8 mouse cellular contexts compared by ENCODE assay signal in the genomic region with DNA sequence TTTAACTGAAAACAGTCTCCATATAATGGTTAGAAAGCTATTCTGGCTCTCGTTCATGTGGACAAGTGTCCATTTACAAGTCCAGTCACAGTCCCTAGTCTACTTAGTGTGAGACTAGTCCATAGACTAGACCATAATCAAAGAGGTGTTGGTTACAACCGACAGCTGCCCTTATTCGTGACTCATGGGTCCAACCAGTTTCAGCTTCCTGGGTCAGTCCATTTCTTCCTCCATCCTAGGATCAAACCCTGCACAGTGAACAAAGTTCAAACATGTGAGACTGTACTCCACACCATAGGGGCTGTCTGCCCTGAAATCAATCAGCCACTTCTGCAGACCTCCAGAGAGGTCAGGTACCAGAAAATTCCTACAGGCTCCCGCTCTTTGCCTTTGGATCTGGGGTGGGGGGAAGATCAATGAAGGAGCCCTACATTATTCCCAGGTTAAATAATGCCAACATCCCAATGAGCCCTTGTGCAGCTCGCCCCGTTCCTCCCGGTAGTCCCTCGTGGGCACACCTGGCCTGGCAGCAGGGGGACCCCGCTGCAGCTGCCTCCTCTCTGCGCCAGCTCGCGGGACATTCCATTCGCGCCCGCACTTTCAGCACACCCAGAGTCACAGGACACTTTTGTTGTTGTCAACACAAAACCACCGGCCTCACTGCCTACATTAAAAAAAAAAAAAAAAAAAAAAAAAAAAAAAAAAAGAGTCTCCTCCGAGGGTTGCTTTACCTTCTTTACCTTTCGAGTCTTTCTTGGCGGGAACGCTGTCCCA. TPM values are rescaled to one million over a fixed set of nuclear protein-coding genes. Genes with fewer than 3 reads are reported as not detected.
DNase-seq lines count a peak whose midpoint lies in the region; ATAC-seq and TF ChIP-seq lines count a peak whose summit lies in the region.

Dclre1a (minus strand) TSS at position 767 of the 774 bp plus-strand sequence.

- peak within 1 kb of the TSS; percentile 79 for H3K27ac ChIP-seq in ES-E14 (ENCODE audit: insufficient read depth, low read depth, low read length, poor library complexity, severe bottlenecking)
- H3K27ac ChIP-seq in forebrain, embryonic 15.5 days (replicated peaks), result peak within 1 kb of the TSS; percentile 89
- peak within 1 kb of the TSS; percentile 99 for H3K27ac ChIP-seq in hindbrain, embryonic 10.5 days
- H3K27ac ChIP-seq in lung, postnatal 0 days (ENCODE audit: low read length), result peak within 1 kb of the TSS; percentile 98

- peaks cover 10% of the 10 kb centered on the region for H3K36me3 ChIP-seq in ES-E14 (ENCODE audit: control insufficient read depth, insufficient read depth, low read length, poor library complexity, severe bottlenecking)
- peaks cover 13% of the 10 kb centered on the region for H3K36me3 ChIP-seq in forebrain, embryonic 15.5 days
- peaks cover 42% of the 10 kb centered on the region for H3K36me3 ChIP-seq in hindbrain, embryonic 10.5 days
- no peaks in the 10 kb centered on the region; the same call in 1 of the 2 replicates for H3K36me3 ChIP-seq in lung, postnatal 0 days (ENCODE audit: insufficient read depth, low read length)

- H3K27me3 ChIP-seq in forebrain, embryonic 15.5 days, result no peaks in the 10 kb centered on the region
- no peaks in the 10 kb centered on the region for H3K27me3 ChIP-seq in hindbrain, embryonic 10.5 days (ENCODE audit: insufficient read depth, poor library complexity, severe bottlenecking)
- no peaks in the 10 kb centered on the region for H3K27me3 ChIP-seq in lung, postnatal 0 days (replicated peaks; ENCODE audit: insufficient read depth, low read length)

- peak within 1 kb of the TSS; percentile 96 for H3K9ac ChIP-seq in ES-E14 (ENCODE audit: insufficient read depth, low read depth, low read length, poor library complexity, severe bottlenecking)
- H3K9ac ChIP-seq in forebrain, embryonic 15.5 days (replicated peaks), result peak within 1 kb of the TSS; percentile 83
- H3K9ac ChIP-seq in lung, postnatal 0 days (replicated peaks; ENCODE audit: low read depth), result peak within 1 kb of the TSS; percentile 93

- peak within 1 kb of the TSS; percentile 90 for H3K4me2 ChIP-seq in forebrain, embryonic 15.5 days (replicated peaks)
- H3K4me2 ChIP-seq in lung, postnatal 0 days (replicated peaks; ENCODE audit: low read depth, low read length), result peak within 1 kb of the TSS; percentile 83

- peaks cover 0 to 6% of the 10 kb centered on the region in 2 experiments; a peak in 1 of 4 replicates for H3K4me1 ChIP-seq in ES-E14 (ENCODE audit: control insufficient read depth in 2 of 2, insufficient read depth in 2 of 2, low read length in 2 of 2, poor library complexity in 1 of 2)
- H3K4me1 ChIP-seq in forebrain, embryonic 15.5 days, result peaks cover 26% of the 10 kb centered on the region
- H3K4me1 ChIP-seq in hindbrain, embryonic 10.5 days (replicated peaks), result peaks cover 30% of the 10 kb centered on the region
- H3K4me1 ChIP-seq in lung, postnatal 0 days (ENCODE audit: insufficient read depth, low read depth, low read length), result peaks cover 3% of the 10 kb centered on the region; the same call in 1 of the 2 replicates

- WGBS in forebrain, embryonic 15.5 days, result 11% methylated on average over 20 of the region's 20 CpGs
- 11% methylated on average over 20 of the region's 20 CpGs for WGBS in hindbrain, embryonic 10.5 days
- WGBS in lung, postnatal 0 days, result 4% methylated on average over 20 of the region's 20 CpGs

- peak; percentile 79 for ATAC-seq in forebrain, embryonic 15.5 days (replicated peaks)
- ATAC-seq in lung, postnatal 0 days, result peak; percentile 34

- in situ Hi-C loops in ES-E14 (cut with MboI; ENCODE audit: low sequenced_read_pairs in 2 of 2, unreplicated experiment in 2 of 2), result no loop called here

- TF ChIP-seq CTCF in lung, postnatal 0 days (IDR thresholded peaks at IDR 0.05), result peak; percentile 55

- DNase-seq in ES-E14 (ENCODE audit: low read depth, low spot score), result no peak
- peak; percentile 74 to 81 for DNase-seq in cerebellum, adult 18-20 months
- DNase-seq in hindbrain, embryonic 10.5 days (ENCODE audit: low spot score), result peak; percentile 67
- peak; percentile 51 to 64 for DNase-seq in layer of hippocampus, postnatal 14 days (ENCODE audit: low spot score in 2 of 2)
- peak; percentile 84 for DNase-seq in lung, postnatal 0 days (ENCODE audit: low spot score)
- peak; percentile 59 for DNase-seq in ovary, postnatal 14 days (ENCODE audit: low spot score)
- DNase-seq in thymus, postnatal 25 days, result peak; percentile 78

- no peaks in the 10 kb centered on the region for H3K9me3 ChIP-seq in ES-E14 (ENCODE audit: control insufficient read depth, insufficient read depth, low read depth, low read length)
- no peaks in the 10 kb centered on the region for H3K9me3 ChIP-seq in forebrain, embryonic 15.5 days
- H3K9me3 ChIP-seq in hindbrain, embryonic 10.5 days, result no peaks in the 10 kb centered on the region
- H3K9me3 ChIP-seq in lung, postnatal 0 days (ENCODE audit: low read length), result no peaks in the 10 kb centered on the region

- peak within 1 kb of the TSS; percentile 85 to 87 for H3K4me3 ChIP-seq in ES-E14 (ENCODE audit: insufficient read depth in 1 of 2, low read depth in 1 of 2, low read length in 2 of 2, poor library complexity in 1 of 2, severe bottlenecking in 1 of 2)
- H3K4me3 ChIP-seq in forebrain, embryonic 15.5 days, result peak within 1 kb of the TSS; percentile 71
- peak within 1 kb of the TSS; percentile 94 for H3K4me3 ChIP-seq in hindbrain, embryonic 10.5 days
- peak within 1 kb of the TSS; percentile 90 for H3K4me3 ChIP-seq in lung, postnatal 0 days (ENCODE audit: low read depth, low read length)

- TF ChIP-seq EP300 in lung, postnatal 0 days (IDR thresholded peaks at IDR 0.05), result no peak

TF ChIP-seq in ES-E14, 5 proteins besides CTCF, POLR2A, EP300 and RAD21:
- TF ChIP-seq HCFC1 (IDR thresholded peaks at IDR 0.05; ENCODE audit: borderline replicate concordance, insufficient read depth, low read length) (no peak), ZNF384 (IDR thresholded peaks at IDR 0.05; ENCODE audit: low read depth, low read length) (peak; percentile 96)

RNA-seq across cellular contexts. Expression of gene Dclre1a, which starts in this region (rescaled TPM):
- total RNA-seq in ES-E14 (2012; rRNA removed), result 10.1 and 10.7 TPM in 2 replicates
- polyA plus RNA-seq in forebrain, embryonic 15.5 days (2015; fragmentation: Nextera tagmentation; extraction: Ambion mirVana), result 12.3 and 12.7 TPM in 2 replicates
- polyA plus RNA-seq in hindbrain, embryonic 10.5 days (2016; fragmentation: Nextera tagmentation; extraction: Ambion mirVana), result 13.8 and 17.8 TPM in 2 replicates
- total RNA-seq in layer of hippocampus, postnatal 14 days (2021), result 1 to 10 TPM; 7.3 to 7.4 TPM
- polyA plus RNA-seq in lung, postnatal 0 days (2015; fragmentation: Nextera tagmentation; extraction: Ambion mirVana), result 14.7 and 16.7 TPM in 2 replicates
